Mouse (Mus musculus) cerebellum, adult 2 months (tissue): ENCODE measurements around the gene Fam126b. TPM values are rescaled to one million over a fixed set of nuclear protein-coding genes. Genes with fewer than 3 reads are reported as not detected.

Experiments used
- DNase-seq, 2 experiments: peaks; one replicate each; pipeline ENCODE4 v3.0.0; 2021
- H3K27ac ChIP-seq: fragments of 200-500 bp; 2 replicates; pipeline ENCODE4 v1.5.1; 2012; ENCODE audit warnings: low read length, control low read depth, inconsistent platforms; ENCODE audit not compliant: insufficient read depth
- H3K27me3 ChIP-seq: fragments of 200-500 bp; 2 replicates; pipeline ENCODE4 v1.6.1; 2012; ENCODE audit warnings: inconsistent platforms, mild to moderate bottlenecking, low read length, moderate library complexity; ENCODE audit not compliant: control insufficient read depth, insufficient read depth
- H3K4me1 ChIP-seq: fragments of 200-500 bp; 2 replicates; pipeline ENCODE4 v1.6.1; 2011; ENCODE audit warnings: low read length; ENCODE audit not compliant: control insufficient read depth, insufficient read depth
- H3K4me3 ChIP-seq: fragments of 200-500 bp; replicated peaks from 2 replicates; pipeline ENCODE3; 2011; ENCODE audit warnings: mild to moderate bottlenecking, low read depth, low read length, control low read depth; ENCODE audit not compliant: insufficient read depth
- CTCF ChIP-seq: fragments of 200-500 bp; IDR thresholded peaks from 2 replicates; pipeline ENCODE4 v1.5.1; 2011; ENCODE audit warnings: low read depth, mild to moderate bottlenecking, control low read depth, low read length, moderate library complexity, borderline replicate concordance; ENCODE audit not compliant: insufficient read depth
- POLR2A ChIP-seq: fragments of 200-500 bp; IDR thresholded peaks from 2 replicates; pipeline ENCODE4 v1.6.1; 2011; ENCODE audit warnings: low read length, control low read depth, borderline replicate concordance; ENCODE audit not compliant: insufficient read depth
- WGBS: fragments of 180-500 bp; shearing (Covaris S2); methylation state at CpG from one replicate; pipeline ENCODE4 v1.1.7; 2018; 5-methylcytosine and 5-hydroxymethylcytosine counted together
- polyA plus RNA-seq: library from polyadenylated mRNA; depleted of rRNA; stranded (reverse); fragments of >200 nt; gene quantifications from 2 replicates; pipeline ENCODE4 v1.2.3, GENCODE M21; 2012

The Fam126b gene
- polyA plus RNA-seq, 1 experiment: 21.8 TPM

GRCm38 (mm10) chr1:58587491-58587890 is 1.4 kb upstream of the Fam126b start:
- H3K27me3 ChIP-seq: no peaks in the 10 kb centered on the region
- no peak for TF ChIP-seq POLR2A
- no peak for TF ChIP-seq CTCF
- H3K4me1 ChIP-seq: no peaks in the 10 kb centered on the region
- WGBS: 70% methylated on average over 1 of the region's 1 CpGs
- H3K4me3 ChIP-seq: no peak overlapping the region
- no peak overlapping the region for H3K27ac ChIP-seq
- DNase-seq: no peak

- Histone ChIP-seq H3K4me3 (peak overlapping the region; percentile 89), H3K27ac (peak overlapping the region; percentile 67), H3K4me1 (no peaks in the 10 kb centered on the region), H3K27me3 (no peaks in the 10 kb centered on the region)
- WGBS: 2% methylated on average over 36 of the region's 36 CpGs
- DNase-seq: peak in 1 of 2 experiments; percentile 39
- TF ChIP-seq POLR2A (no peak), CTCF (no peak)
These were observed 551 bp downstream of the Fam126b start for GRCm38 (mm10) chr1:58585373-58586170.

- DNase-seq: peak in 1 of 2 experiments; percentile 69
- Histone ChIP-seq H3K4me1 (no peaks in the 10 kb centered on the region), H3K27me3 (no peaks in the 10 kb centered on the region), H3K27ac (no peak overlapping the region), H3K4me3 (peak overlapping the region; percentile 32)
- TF ChIP-seq CTCF (peak; percentile 8; the same call in 1 of the 2 replicates), POLR2A (no peak)
- WGBS: 49% methylated on average over 1 of the region's 1 CpGs
These were observed 1.9 kb downstream of the Fam126b start for GRCm38 (mm10) chr1:58584271-58584670.

GRCm38 (mm10) chr1:58582611-58583010 is 3.5 kb downstream of the Fam126b start:
- no peak for TF ChIP-seq POLR2A
- TF ChIP-seq CTCF: no peak
- Histone ChIP-seq H3K27me3 (no peaks in the 10 kb centered on the region), H3K4me3 (no peak overlapping the region), H3K27ac (no peak overlapping the region), H3K4me1 (no peaks in the 10 kb centered on the region)
- WGBS: 77% methylated on average over 1 of the region's 1 CpGs
- no peak for DNase-seq

- no peaks in the 10 kb centered on the region for H3K4me1 ChIP-seq
- no peak overlapping the region for H3K4me3 ChIP-seq
- H3K27me3 ChIP-seq: no peaks in the 10 kb centered on the region
- DNase-seq: no peak
- 93% methylated on average over 2 of the region's 2 CpGs for WGBS
- no peak overlapping the region for H3K27ac ChIP-seq
- TF ChIP-seq POLR2A (no peak), CTCF (peak; percentile 31; the same call in 1 of the 2 replicates)
These were observed 6.9 kb downstream of the Fam126b start for GRCm38 (mm10) chr1:58579179-58579578.

GRCm38 (mm10) chr1:58570437-58570836 is 15.7 kb downstream of the Fam126b start:
- Histone ChIP-seq H3K4me3 (no peak overlapping the region), H3K27me3 (no peaks in the 10 kb centered on the region), H3K27ac (no peak overlapping the region), H3K4me1 (no peaks in the 10 kb centered on the region; the same call in 1 of the 2 replicates)
- DNase-seq: no peak
- 71% methylated on average over 4 of the region's 4 CpGs for WGBS
- TF ChIP-seq CTCF (no peak), POLR2A (no peak)

GRCm38 (mm10) chr1:58568456-58569130 is 17.5 kb downstream of the Fam126b start:
- TF ChIP-seq CTCF (no peak), POLR2A (no peak)
- no peaks in the 10 kb centered on the region; the same call in 1 of the 2 replicates for H3K4me1 ChIP-seq
- no peak overlapping the region for H3K4me3 ChIP-seq
- DNase-seq: peak in 1 of 2 experiments; percentile 17
- H3K27ac ChIP-seq: no peak overlapping the region
- no peaks in the 10 kb centered on the region for H3K27me3 ChIP-seq
